Mouse (Mus musculus) skeletal muscle tissue, adult 2 months (tissue): ENCODE data around the gene Cars2.
"Not testable (repeated sequence)": the region's sequence is repeated elsewhere in the genome, so short reads cannot be mapped to it uniquely, and the experiment has no call there.

Experiments
- DNase-seq: peaks from one replicate; pipeline ENCODE4 v3.0.0-alpha.2; 2012; ENCODE audit warnings: low read depth, low spot score

Cars2 gene

GRCm38 (mm10) chr8:11512711-11513110, 37.9 kb downstream of the Cars2 start:
- no peak for DNase-seq

- no peak for DNase-seq
Measured at GRCm38 (mm10) chr8:11510971-11511370, 39.6 kb downstream of the Cars2 start.

GRCm38 (mm10) chr8:11508880-11509279, 41.7 kb downstream of the Cars2 start:
- DNase-seq, result no peak

- no peak for DNase-seq
Measured at GRCm38 (mm10) chr8:11506802-11507201, 43.8 kb downstream of the Cars2 start.

- no peak for DNase-seq
Measured at GRCm38 (mm10) chr8:11506074-11506473, 44.5 kb downstream of the Cars2 start.

- no peak for DNase-seq
Measured at GRCm38 (mm10) chr8:11503476-11504232, 46.9 kb downstream of the Cars2 start.

- DNase-seq, result no peak
Measured at GRCm38 (mm10) chr8:11498786-11499485, 51.6 kb downstream of the Cars2 start.

- DNase-seq, result no peak
Measured at GRCm38 (mm10) chr8:11498281-11498680, 52.3 kb downstream of the Cars2 start.

- peak; percentile 87 for DNase-seq
Measured at GRCm38 (mm10) chr8:11497017-11497990, 53.3 kb downstream of the Cars2 start, which contains the start of gene Naxd. TSS of gene Naxd (plus strand) at chr8:11497506.

GRCm38 (mm10) chr8:11492340-11492739, 58.2 kb downstream of the Cars2 start:
- not testable (repeated sequence) for DNase-seq

- no peak for DNase-seq
Measured at GRCm38 (mm10) chr8:11487229-11487628, 63.4 kb downstream of the Cars2 start.

GRCm38 (mm10) chr8:11486142-11486541, 64.4 kb downstream of the Cars2 start:
- peak; percentile 54 for DNase-seq

GRCm38 (mm10) chr8:11482537-11482936, 68.0 kb downstream of the Cars2 start:
- no peak for DNase-seq

GRCm38 (mm10) chr8:11481876-11482275, 68.7 kb downstream of the Cars2 start:
- no peak for DNase-seq

GRCm38 (mm10) chr8:11479591-11479990, 71.0 kb downstream of the Cars2 start:
- DNase-seq, result no peak

GRCm38 (mm10) chr8:11478807-11479527, 71.6 kb downstream of the Cars2 start:
- DNase-seq, result no peak

GRCm38 (mm10) chr8:11477811-11478761, 72.5 kb downstream of the Cars2 start, which contains the start of gene Rab20:
TSS of gene Rab20 (minus strand) at chr8:11478710.
- no peak for DNase-seq

GRCm38 (mm10) chr8:11477178-11477553, 73.4 kb downstream of the Cars2 start:
- DNase-seq, result no peak

GRCm38 (mm10) chr8:11476338-11477177, 74.0 kb downstream of the Cars2 start:
- DNase-seq, result no peak
